Mouse (Mus musculus): Measurements from ENCODE around the gene 0610030E20Rik. TPM values are rescaled to one million over a fixed set of nuclear protein-coding genes. Genes with fewer than 3 reads are reported as not detected.

0610030E20Rik gene
- polyA plus RNA-seq (2015; fragmentation: Nextera tagmentation; extraction: Ambion mirVana), result 16.0 TPM in 2 replicates

DNA sequence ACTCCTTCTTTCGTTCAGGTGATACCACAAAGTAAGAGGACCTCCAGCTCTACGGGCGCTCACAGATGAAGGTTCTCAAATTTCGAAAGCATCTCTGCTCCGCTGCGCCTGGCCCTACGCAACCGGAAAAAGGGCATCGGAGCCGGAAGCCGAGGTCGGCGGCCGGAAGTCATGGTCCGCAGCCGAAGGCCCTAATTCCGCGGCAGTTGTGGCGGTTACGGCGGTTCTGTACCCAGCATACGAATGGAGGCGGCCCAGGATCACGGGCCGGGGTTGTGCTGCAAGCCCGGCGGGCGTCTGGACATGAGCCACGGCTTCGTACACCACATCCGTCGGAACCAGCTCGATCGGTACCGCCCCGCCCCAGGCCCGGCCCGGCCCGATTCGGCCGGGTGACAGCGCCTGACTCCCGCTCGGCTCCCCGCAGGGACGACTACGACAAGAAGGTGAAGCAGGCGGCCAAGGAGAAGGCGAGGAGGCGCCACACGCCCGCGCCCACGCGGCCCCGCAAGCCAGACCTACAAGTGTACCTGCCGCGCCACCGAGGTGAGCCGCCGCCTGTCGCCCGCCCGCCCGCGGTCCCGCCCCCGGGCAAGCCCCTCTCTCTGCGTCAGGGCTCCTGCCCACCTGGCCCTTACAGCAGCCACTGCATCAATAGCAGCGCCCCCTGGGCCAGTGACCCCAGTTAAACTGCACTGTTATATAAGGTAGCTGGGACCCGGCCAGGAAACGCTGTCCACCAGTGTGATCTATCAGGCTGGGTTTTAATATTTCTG lies at the start of gene 0610030E20Rik:
0610030E20Rik (plus strand) TSS at position 152 of the 776 bp plus-strand sequence.
- peaks cover 29% of the 10 kb centered on the region for H3K4me1 ChIP-seq (ENCODE audit: control insufficient read depth, insufficient read depth, low read length)
- WGBS, result under 1% methylated on average over 72 of the region's 72 CpGs
- peaks cover 10% of the 10 kb centered on the region for H3K36me3 ChIP-seq (ENCODE audit: control insufficient read depth, insufficient read depth)
- peak within 1 kb of the TSS; percentile 88 for H3K4me2 ChIP-seq (ENCODE audit: low read depth, low read length)
- peak; percentile 69 for ATAC-seq (replicated peaks; ENCODE audit: extremely low read depth, insufficient read depth, low FRiP score)
- H3K9me3 ChIP-seq (replicated peaks; ENCODE audit: control insufficient read depth, low read length), result no peaks in the 10 kb centered on the region
- H3K4me3 ChIP-seq (ENCODE audit: low read length), result peak within 1 kb of the TSS; percentile 65
- peak within 1 kb of the TSS; percentile 85 for H3K27ac ChIP-seq (ENCODE audit: low read length)
- H3K9ac ChIP-seq (ENCODE audit: low read length), result peak within 1 kb of the TSS; percentile 95
- no peaks in the 10 kb centered on the region for H3K27me3 ChIP-seq (ENCODE audit: control insufficient read depth, insufficient read depth, low read length)

DNA sequence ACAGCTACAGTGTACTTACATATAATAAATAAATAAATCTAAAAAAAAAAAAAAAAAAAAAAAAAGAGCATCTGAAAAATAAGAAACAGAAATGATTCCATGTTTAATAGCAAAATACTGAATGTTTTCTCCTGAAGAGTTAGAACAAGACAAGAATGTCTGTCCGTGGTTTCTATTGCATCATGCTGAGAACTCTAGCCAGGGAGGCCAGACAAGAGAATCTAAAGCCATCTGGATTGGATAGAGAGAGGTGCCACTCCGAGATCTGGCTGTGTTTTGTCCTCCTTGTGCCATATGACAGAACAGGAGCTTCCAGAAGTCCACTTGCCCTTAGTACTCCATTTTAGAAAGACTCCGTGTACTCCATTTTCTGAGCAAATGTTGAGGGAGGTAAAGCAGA lies 49.3 kb upstream of the 0610030E20Rik start:
- H3K9me3 ChIP-seq (replicated peaks; ENCODE audit: control insufficient read depth, low read length), result no peaks in the 10 kb centered on the region
- H3K4me2 ChIP-seq (ENCODE audit: low read depth, low read length), result no peak overlapping the region
- H3K27ac ChIP-seq (ENCODE audit: low read length), result no peak overlapping the region
- H3K36me3 ChIP-seq (ENCODE audit: control insufficient read depth, insufficient read depth), result no peaks in the 10 kb centered on the region
- ATAC-seq (replicated peaks; ENCODE audit: extremely low read depth, insufficient read depth, low FRiP score), result no peak
- H3K4me3 ChIP-seq (ENCODE audit: low read length), result no peak overlapping the region
- WGBS, result 77% methylated on average over 3 of the region's 3 CpGs
- no peaks in the 10 kb centered on the region for H3K27me3 ChIP-seq (ENCODE audit: control insufficient read depth, insufficient read depth, low read length)
- no peak overlapping the region for H3K9ac ChIP-seq (ENCODE audit: low read length)
- peaks cover 6% of the 10 kb centered on the region for H3K4me1 ChIP-seq (ENCODE audit: control insufficient read depth, insufficient read depth, low read length)

DNA sequence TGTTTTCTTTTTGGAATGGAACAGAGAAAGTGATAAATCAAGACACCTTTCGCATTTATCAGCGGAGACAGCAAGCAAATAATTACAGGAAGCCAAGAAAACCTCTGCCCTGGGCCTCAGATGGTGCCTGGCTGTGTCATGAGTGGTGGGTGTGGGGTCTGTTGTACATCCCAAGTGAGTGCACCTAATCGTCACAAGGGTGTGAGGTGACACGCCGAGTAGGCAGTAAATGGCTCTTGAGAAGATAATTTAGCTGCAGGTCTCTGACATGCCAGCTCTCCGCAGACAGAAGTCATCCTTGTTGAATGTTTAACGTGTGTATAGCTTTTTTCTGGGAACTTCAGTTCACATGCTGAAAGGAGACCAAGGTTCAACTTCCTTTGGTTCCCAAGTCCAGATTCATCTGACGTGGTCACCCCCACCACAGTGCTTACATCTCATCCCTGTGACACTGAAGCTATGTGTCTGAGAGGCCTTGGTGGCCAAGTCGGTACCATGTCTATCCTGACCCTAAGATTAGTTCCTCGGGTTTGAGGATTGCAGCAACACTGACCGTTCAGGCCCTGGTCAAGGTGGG lies 44.7 kb upstream of the 0610030E20Rik start:
- Histone ChIP-seq H3K27ac (ENCODE audit: low read length) (no peak overlapping the region), H3K9me3 (replicated peaks; ENCODE audit: control insufficient read depth, low read length) (no peaks in the 10 kb centered on the region), H3K4me3 (ENCODE audit: low read length) (no peak overlapping the region), H3K9ac (ENCODE audit: low read length) (no peak overlapping the region), H3K27me3 (ENCODE audit: control insufficient read depth, insufficient read depth, low read length) (no peaks in the 10 kb centered on the region), H3K4me2 (ENCODE audit: low read depth, low read length) (no peak overlapping the region), H3K4me1 (ENCODE audit: control insufficient read depth, insufficient read depth, low read length) (no peaks in the 10 kb centered on the region), H3K36me3 (ENCODE audit: control insufficient read depth, insufficient read depth) (no peaks in the 10 kb centered on the region)
- no peak for ATAC-seq (replicated peaks; ENCODE audit: extremely low read depth, insufficient read depth, low FRiP score)
- WGBS, result 67% methylated on average over 11 of the region's 11 CpGs

DNA sequence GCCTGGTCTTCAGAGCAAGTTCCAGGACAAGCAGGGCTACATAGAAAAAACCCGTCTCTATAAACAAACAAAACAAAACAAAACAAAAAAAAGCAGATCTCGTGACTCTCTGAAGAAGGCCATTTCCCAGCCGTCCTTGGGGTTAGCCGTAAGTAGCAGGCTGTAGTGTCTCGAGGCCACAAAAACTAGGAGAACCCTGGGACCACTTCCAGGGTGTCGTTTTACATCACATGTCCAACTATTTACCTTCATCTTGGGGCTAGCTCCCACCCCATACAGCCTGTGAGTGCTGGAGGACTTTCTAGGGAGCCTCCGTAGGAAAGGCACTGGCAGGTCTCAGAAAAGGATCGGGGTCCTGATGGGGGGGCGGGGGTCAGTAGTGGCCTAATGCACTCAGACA lies 43.6 kb upstream of the 0610030E20Rik start:
- Histone ChIP-seq H3K4me2 (ENCODE audit: low read depth, low read length) (no peak overlapping the region), H3K27me3 (ENCODE audit: control insufficient read depth, insufficient read depth, low read length) (no peaks in the 10 kb centered on the region), H3K36me3 (ENCODE audit: control insufficient read depth, insufficient read depth) (no peaks in the 10 kb centered on the region), H3K27ac (ENCODE audit: low read length) (no peak overlapping the region), H3K4me3 (ENCODE audit: low read length) (no peak overlapping the region), H3K9ac (ENCODE audit: low read length) (no peak overlapping the region), H3K9me3 (replicated peaks; ENCODE audit: control insufficient read depth, low read length) (no peaks in the 10 kb centered on the region), H3K4me1 (ENCODE audit: control insufficient read depth, insufficient read depth, low read length) (no peaks in the 10 kb centered on the region)
- ATAC-seq (replicated peaks; ENCODE audit: extremely low read depth, insufficient read depth, low FRiP score), result no peak
- WGBS, result 58% methylated on average over 9 of the region's 9 CpGs

GRCm38 (mm10) chr6:72312198-72312597 lies 34.9 kb upstream of the 0610030E20Rik start:
- 88% methylated on average over 3 of the region's 3 CpGs for WGBS
- H3K9me3 ChIP-seq (replicated peaks; ENCODE audit: control insufficient read depth, low read length), result no peaks in the 10 kb centered on the region
- H3K27ac ChIP-seq (ENCODE audit: low read length), result no peak overlapping the region
- H3K4me1 ChIP-seq (ENCODE audit: control insufficient read depth, insufficient read depth, low read length), result peaks cover 18% of the 10 kb centered on the region
- no peak overlapping the region for H3K4me3 ChIP-seq (ENCODE audit: low read length)
- no peaks in the 10 kb centered on the region for H3K36me3 ChIP-seq (ENCODE audit: control insufficient read depth, insufficient read depth)
- no peak overlapping the region for H3K9ac ChIP-seq (ENCODE audit: low read length)
- ATAC-seq (replicated peaks; ENCODE audit: extremely low read depth, insufficient read depth, low FRiP score), result no peak
- no peak overlapping the region for H3K4me2 ChIP-seq (ENCODE audit: low read depth, low read length)
- H3K27me3 ChIP-seq (ENCODE audit: control insufficient read depth, insufficient read depth, low read length), result no peaks in the 10 kb centered on the region

DNA sequence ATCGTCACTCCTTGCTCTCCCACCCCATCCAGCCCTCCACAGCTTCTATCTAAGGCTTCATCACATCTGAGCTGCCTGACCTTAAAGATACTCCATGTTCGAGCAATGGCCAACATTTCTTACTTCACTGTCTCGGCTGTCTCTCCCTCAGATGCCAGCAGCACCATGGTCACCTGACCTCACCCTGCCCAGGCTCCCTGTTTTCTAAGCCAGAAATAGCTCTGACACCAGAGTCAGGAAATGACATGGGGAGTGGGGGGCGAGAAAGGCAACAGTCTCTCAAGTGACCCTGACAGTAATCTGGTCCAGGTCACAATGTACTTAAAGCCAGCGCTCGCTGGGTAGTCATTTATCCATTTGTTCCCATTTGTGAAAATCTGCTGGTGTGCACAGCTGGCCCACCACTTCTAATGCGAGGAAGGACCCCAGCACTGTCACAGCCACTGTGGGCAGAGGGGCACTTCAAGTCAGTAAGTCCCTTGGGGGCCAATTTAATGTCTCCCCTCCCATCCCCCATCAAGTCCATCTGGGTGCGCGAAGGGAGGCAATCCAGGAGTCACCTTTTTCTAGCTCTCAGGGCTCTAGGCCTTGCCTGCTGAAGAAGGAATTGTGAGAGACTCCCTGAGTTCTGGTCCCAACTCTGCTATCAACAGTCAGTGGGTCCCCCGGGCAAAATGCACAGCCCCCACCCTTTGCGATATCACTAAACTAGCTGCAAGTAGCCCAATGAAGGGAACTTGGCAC lies 33.8 kb upstream of the 0610030E20Rik start:
- Histone ChIP-seq H3K9ac (ENCODE audit: low read length) (peak overlapping the region; percentile 32; the same call in 1 of the 2 replicates), H3K4me2 (ENCODE audit: low read depth, low read length) (peak overlapping the region; percentile 4; the same call in 1 of the 2 replicates), H3K9me3 (replicated peaks; ENCODE audit: control insufficient read depth, low read length) (no peaks in the 10 kb centered on the region), H3K27ac (ENCODE audit: low read length) (peak overlapping the region; percentile 80), H3K36me3 (ENCODE audit: control insufficient read depth, insufficient read depth) (peaks cover 7% of the 10 kb centered on the region; the same call in 1 of the 2 replicates), H3K4me1 (ENCODE audit: control insufficient read depth, insufficient read depth, low read length) (peaks cover 18% of the 10 kb centered on the region), H3K27me3 (ENCODE audit: control insufficient read depth, insufficient read depth, low read length) (no peaks in the 10 kb centered on the region), H3K4me3 (ENCODE audit: low read length) (no peak overlapping the region)
- WGBS, result 55% methylated on average over 11 of the region's 11 CpGs
- peak; percentile 68 for ATAC-seq (replicated peaks; ENCODE audit: extremely low read depth, insufficient read depth, low FRiP score)

GRCm38 (mm10) chr6:72315384-72315783 lies 31.7 kb upstream of the 0610030E20Rik start:
- H3K9ac ChIP-seq (ENCODE audit: low read length), result no peak overlapping the region
- H3K27me3 ChIP-seq (ENCODE audit: control insufficient read depth, insufficient read depth, low read length), result no peaks in the 10 kb centered on the region
- 66% methylated on average over 2 of the region's 2 CpGs for WGBS
- H3K27ac ChIP-seq (ENCODE audit: low read length), result no peak overlapping the region; the same call in 1 of the 2 replicates
- no peak overlapping the region for H3K4me3 ChIP-seq (ENCODE audit: low read length)
- H3K4me1 ChIP-seq (ENCODE audit: control insufficient read depth, insufficient read depth, low read length), result peaks cover 18% of the 10 kb centered on the region
- H3K36me3 ChIP-seq (ENCODE audit: control insufficient read depth, insufficient read depth), result peaks cover 23% of the 10 kb centered on the region
- ATAC-seq (replicated peaks; ENCODE audit: extremely low read depth, insufficient read depth, low FRiP score), result no peak
- no peak overlapping the region for H3K4me2 ChIP-seq (ENCODE audit: low read depth, low read length)
- no peaks in the 10 kb centered on the region for H3K9me3 ChIP-seq (replicated peaks; ENCODE audit: control insufficient read depth, low read length)

GRCm38 (mm10) chr6:72316044-72316443 lies 31.1 kb upstream of the 0610030E20Rik start:
- WGBS, result 39% methylated on average over 1 of the region's 1 CpGs
- Histone ChIP-seq H3K4me3 (ENCODE audit: low read length) (no peak overlapping the region), H3K36me3 (ENCODE audit: control insufficient read depth, insufficient read depth) (peaks cover 30% of the 10 kb centered on the region), H3K27ac (ENCODE audit: low read length) (0 out of 2 replicates have a peak overlapping the region, but pooled peaks have one; percentile 1), H3K4me2 (ENCODE audit: low read depth, low read length) (no peak overlapping the region), H3K27me3 (ENCODE audit: control insufficient read depth, insufficient read depth, low read length) (no peaks in the 10 kb centered on the region), H3K9me3 (replicated peaks; ENCODE audit: control insufficient read depth, low read length) (no peaks in the 10 kb centered on the region), H3K4me1 (ENCODE audit: control insufficient read depth, insufficient read depth, low read length) (peaks cover 18% of the 10 kb centered on the region), H3K9ac (ENCODE audit: low read length) (no peak overlapping the region)
- no peak for ATAC-seq (replicated peaks; ENCODE audit: extremely low read depth, insufficient read depth, low FRiP score)
